Mouse (Mus musculus) megakaryocyte, adult 5-6 weeks (primary cell): Measurements from ENCODE around the gene Herc3. TPM values are rescaled to one million over a fixed set of nuclear protein-coding genes. Genes with fewer than 3 reads are reported as not detected.

ENCODE experiments used
- ATAC-seq: 2 replicates; pipeline ENCODE4 v1.8.0; 2016; ENCODE audit warnings: mild to moderate bottlenecking, inconsistent platforms; ENCODE audit not compliant: poor library complexity, severe bottlenecking
- total RNA-seq, 2 experiments: library from RNA; stranded (forward) in 1 of 2; stranded (reverse) in 1 of 2; fragments of 153-499, 151-499 nt in 1 of 2; fragments of 221-1000, 200-1000 nt in 1 of 2; gene quantifications; 2 replicates each; pipeline versions ENCODE4 v1.2.3 to v1.2.4; 2015 to 2017

Herc3 gene
- total RNA-seq, 2 experiments from 2014 or later, result 6.6 to 17.5 TPM

GRCm38 (mm10) chr6:58965071-58965831 lies 134.0 kb downstream of the Herc3 start:
- ATAC-seq, result no peak

DNA sequence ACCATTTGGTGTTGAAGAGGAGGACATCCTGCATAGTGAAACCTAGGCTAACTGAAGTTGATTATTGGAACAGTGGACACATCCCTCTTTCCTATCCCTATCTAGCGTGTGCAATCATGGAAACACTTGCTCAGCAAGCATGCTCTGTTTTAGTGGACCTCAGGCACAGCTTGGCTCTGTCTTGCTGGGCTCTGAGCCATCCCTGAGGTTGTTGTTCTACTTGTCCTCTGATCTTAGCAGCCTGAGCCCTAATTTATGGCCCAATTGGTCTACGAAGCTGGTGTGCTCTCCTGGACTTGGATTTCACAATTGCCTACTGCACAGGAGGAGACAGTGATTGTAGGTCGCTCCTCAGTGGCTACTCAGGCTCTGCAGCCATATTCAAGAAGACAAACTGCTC lies 137.0 kb downstream of the Herc3 start:
- ATAC-seq, result no peak

Other genes with a start within 250 kb of the Herc3 start
- gene Abcg2, start 246.9 kb upstream of the Herc3 start, total RNA-seq (2015), result 6.6 and 9.5 TPM in 2 replicates
- gene Abcg2, start 246.9 kb upstream of the Herc3 start, total RNA-seq (2017), result 8.3 and 29.1 TPM in 2 replicates
- not detected in 2 replicates for gene Nap1l5, start 75.6 kb downstream of the Herc3 start, total RNA-seq (2015)
- not detected in 2 replicates for gene Nap1l5, start 75.6 kb downstream of the Herc3 start, total RNA-seq (2017)
- 0.07 TPM in 1 of 2 replicates, not detected in the other for gene Fam13a, start 193.1 kb downstream of the Herc3 start, total RNA-seq (2015)
- gene Fam13a, start 193.1 kb downstream of the Herc3 start, total RNA-seq (2017), result not detected in 2 replicates